Mouse (Mus musculus): ENCODE data around the gene Nrxn3.

The Nrxn3 gene

GRCm38 (mm10) chr12:89719194-89720080 is 996.8 kb downstream of the Nrxn3 start:
- no peak for DNase-seq

DNA sequence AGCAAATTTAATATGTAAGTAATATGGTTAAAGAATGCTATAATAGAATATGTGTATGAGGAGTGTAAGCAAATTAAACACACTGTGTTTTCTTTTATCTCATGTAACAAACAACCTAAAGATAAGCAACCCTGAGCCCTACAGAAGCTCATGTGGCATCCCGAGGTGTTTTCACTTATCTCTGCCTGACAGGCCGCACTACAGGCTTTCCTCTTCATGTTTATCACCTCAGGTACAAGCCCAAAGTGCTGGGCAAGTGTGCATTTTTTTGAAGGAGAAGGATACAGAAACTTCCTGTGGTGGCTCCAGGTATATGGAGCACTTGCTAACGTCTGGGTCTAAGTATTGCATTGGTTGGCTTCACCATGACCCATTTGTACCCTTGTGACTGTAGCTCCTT is 998.3 kb downstream of the Nrxn3 start:
- no peak for DNase-seq

DNA sequence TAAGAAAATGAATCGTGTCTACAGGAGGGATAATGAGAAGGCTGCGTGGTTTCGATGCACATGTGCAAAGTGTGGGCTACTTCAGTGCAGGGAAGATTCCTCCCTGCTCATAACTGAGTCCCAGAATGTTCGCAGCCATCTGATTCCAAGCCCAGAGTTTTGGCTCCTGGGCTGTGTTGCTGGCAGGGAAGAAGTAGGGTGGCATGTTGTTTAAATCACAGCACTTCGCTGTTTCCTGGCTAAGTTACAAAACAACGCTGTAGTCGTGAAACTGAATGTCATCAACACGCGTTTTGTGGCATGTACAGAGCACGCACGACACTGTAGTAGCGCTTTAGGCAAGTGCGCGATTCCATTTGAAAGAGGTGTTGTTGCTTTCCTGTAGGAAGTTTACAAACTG is 999.8 kb downstream of the Nrxn3 start:
- peak; percentile 9 for DNase-seq

- DNase-seq, result peak; percentile 22
These were observed 1001.4 kb downstream of the Nrxn3 start for GRCm38 (mm10) chr12:89724048-89724447.

DNA sequence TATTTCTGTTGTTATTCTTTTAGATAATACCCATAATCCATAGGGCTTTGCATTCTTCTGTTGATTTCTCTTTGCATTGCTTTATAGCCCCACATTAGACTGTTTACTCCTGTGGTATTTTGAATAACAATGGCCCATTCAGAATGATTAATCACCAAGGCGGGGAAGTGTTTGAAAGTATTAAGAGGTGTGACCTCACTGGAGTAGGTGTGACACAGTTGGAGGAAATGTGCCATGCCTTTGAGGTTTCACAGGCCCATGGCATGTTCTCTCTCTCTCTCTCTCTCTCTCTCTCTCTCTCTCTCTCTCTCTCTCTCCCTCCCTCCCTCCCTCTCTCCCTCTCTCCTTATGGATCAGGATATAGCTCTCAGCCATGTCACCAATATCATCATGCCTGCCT is 1019.6 kb downstream of the Nrxn3 start:
- DNase-seq, result no peak

- DNase-seq, result no peak
These were observed 1020.1 kb downstream of the Nrxn3 start for GRCm38 (mm10) chr12:89742796-89743195.

GRCm38 (mm10) chr12:89764191-89765082 is 1041.8 kb downstream of the Nrxn3 start:
- no peak for DNase-seq

GRCm38 (mm10) chr12:89765179-89765578 is 1042.5 kb downstream of the Nrxn3 start:
- no peak for DNase-seq

DNA sequence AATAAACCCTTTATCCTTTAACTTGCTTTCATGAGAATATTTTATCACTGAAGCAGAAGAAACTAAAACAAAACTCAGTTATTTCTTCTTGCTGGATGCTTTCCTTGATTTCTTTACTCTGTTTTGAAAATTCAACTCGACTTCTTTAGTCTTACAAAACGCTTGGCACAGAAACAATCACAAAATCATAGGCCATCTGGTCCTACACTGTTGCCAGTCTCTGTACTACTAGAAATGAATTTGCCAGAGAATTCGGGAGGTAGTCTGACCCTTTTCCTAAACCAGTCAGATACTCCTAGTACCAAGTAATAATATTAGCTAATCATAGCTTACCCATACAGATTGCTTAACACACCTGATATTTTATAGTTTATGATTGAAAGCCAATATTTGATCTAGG is 1066.1 kb downstream of the Nrxn3 start:
- DNase-seq, result no peak

GRCm38 (mm10) chr12:89789981-89790380 is 1067.3 kb downstream of the Nrxn3 start:
- DNase-seq, result no peak

DNA sequence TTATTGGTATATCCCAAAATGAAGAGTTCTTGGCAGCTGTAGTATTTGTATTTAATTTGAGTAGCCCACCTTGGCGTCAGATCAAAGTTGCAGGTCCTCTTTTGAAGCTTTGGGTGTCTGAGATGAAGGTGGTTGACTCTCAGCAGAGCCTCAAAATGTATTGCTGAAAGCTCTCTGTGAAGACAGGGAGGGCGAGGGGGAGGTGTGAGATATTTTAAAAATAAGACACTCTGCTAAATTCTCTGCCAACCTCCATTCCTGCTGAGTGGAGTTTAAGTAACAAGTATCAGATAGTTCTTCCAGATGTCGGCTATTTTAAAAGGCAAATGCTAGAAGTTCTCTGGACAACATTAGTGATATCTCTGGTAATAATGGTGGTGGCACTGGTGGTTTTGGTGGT is 1069.2 kb downstream of the Nrxn3 start:
- no peak for DNase-seq

GRCm38 (mm10) chr12:89794741-89795140 is 1072.1 kb downstream of the Nrxn3 start:
- DNase-seq, result no peak

GRCm38 (mm10) chr12:89808217-89808616 is 1085.5 kb downstream of the Nrxn3 start:
- no peak for DNase-seq

DNA sequence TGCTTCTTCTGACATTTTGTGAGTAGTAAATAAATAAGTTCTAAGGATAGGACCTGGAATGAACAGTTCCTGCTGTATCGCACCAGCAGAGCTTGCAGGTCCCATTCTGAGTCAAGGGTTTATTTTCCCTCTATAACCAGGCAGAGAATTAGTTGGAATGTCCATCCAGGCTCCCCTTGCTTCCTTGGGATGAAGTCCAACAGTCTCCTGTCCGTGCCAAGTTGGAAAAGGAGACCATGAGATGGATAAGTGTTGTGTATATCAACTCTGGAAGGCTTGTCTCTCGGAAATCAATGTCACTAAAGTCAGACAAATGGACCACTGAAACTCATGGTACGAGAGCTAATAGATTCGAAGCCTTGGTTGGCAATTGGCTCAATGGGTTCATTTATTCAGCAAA is 1087.5 kb downstream of the Nrxn3 start:
- no peak for DNase-seq

GRCm38 (mm10) chr12:89811815-89812549 is 1089.3 kb downstream of the Nrxn3 start:
- DNase-seq, result peak; percentile 69

- DNase-seq, result peak; percentile 13
These were observed 1090.0 kb downstream of the Nrxn3 start for GRCm38 (mm10) chr12:89812550-89813207.

DNA sequence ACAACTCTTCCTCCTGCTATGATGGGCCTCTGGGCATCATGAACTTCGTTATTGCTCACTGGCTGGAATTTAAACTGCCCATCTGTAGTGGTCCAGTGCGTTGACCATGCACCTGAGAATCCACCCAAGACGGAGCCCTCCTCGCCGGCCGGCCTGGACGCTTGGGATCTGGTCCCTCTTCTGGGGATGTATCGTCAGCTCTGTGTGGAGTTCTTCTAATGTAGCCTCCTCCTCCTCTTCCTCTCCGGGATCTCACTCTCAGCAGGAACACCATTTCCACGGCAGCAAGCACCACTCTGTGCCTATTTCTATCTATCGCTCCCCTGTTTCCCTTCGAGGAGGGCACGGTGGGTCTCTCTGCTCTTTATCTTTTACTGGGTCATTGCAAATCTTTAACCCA is 1090.6 kb downstream of the Nrxn3 start:
- no peak for DNase-seq

DNA sequence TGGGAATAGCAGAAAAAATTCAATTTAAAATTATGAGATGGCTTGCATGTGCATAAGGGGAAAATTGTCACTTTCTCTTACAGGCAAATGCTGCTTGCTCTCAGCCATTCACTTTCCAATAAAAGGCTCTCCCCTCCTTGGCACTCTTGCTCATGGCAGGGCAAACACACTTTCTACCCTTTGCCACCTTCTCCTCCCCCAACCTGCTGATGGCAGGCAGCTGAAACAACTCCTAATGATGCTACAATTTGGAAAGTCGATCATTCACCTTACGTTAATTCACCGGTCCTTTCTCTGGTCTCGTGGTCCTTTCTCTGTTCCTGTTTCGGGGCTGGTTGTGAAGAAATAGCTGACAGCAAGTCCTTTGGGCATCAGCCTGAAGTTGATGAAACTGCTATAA is 1091.0 kb downstream of the Nrxn3 start:
- no peak for DNase-seq

GRCm38 (mm10) chr12:89814536-89814935 is 1091.9 kb downstream of the Nrxn3 start:
- DNase-seq, result no peak

- no peak for DNase-seq
These were observed 1094.5 kb downstream of the Nrxn3 start for GRCm38 (mm10) chr12:89817072-89817773.

- no peak for DNase-seq
These were observed 1095.5 kb downstream of the Nrxn3 start for GRCm38 (mm10) chr12:89818200-89818599.

- no peak for DNase-seq
These were observed 1099.5 kb downstream of the Nrxn3 start for GRCm38 (mm10) chr12:89822141-89822540.

All from right cerebral cortex, postnatal 14 days (tissue).